21 mouse cellular contexts compared by ENCODE assay signal in the genomic region with DNA sequence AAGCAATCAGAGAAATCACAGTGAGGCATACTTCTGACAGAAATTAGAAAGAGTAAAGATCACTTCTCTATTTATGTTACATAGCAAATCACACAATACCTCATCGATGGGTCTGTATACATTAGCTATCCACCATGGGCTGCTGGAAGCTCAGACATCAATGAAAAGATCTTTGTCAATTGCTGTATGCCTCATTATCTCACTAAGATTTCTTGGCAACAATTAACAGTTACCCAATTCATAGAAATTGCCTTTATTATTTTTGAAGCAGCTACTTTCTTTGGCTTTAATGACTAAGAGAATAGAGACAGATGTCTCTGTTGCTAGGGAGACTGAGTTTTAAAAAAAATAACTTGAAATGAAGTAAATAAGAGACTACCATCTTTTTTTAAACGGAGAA.
DNase-seq lines count a peak whose midpoint lies in the region; ATAC-seq and TF ChIP-seq lines count a peak whose summit lies in the region.
"Had no signal": no experiment of that assay in that cellular context is flagged by ENCODE, and none has a peak within 500 bp of the region (broad histone marks: within the 10 kb centered on the region; RNA-seq: fewer than 3 reads in every experiment).

No protein-coding gene starts in this region.

- no peak for TF ChIP-seq CTCF in gastrocnemius, adult 2 months (IDR thresholded peaks at IDR 0.05)

- H3K27ac ChIP-seq in forebrain, embryonic 15.5 days (replicated peaks), result peak overlapping the region; percentile 20; the same call in 1 of the 2 replicates
- H3K27ac ChIP-seq in forebrain, embryonic 10.5 days, result no peak overlapping the region
- H3K27ac ChIP-seq in gastrocnemius, adult 2 months, result no peak overlapping the region
- H3K27ac ChIP-seq: embryonic facial prominence, embryonic 12.5 days; embryonic facial prominence, embryonic 15.5 days; hindbrain, embryonic 13.5 days; intestine, embryonic 15.5 days had no signal

- H3K36me3 ChIP-seq in forebrain, embryonic 15.5 days, result no peaks in the 10 kb centered on the region
- H3K36me3 ChIP-seq in forebrain, embryonic 10.5 days (replicated peaks), result no peaks in the 10 kb centered on the region
- H3K36me3 ChIP-seq: embryonic facial prominence, embryonic 12.5 days; embryonic facial prominence, embryonic 15.5 days; hindbrain, embryonic 13.5 days; intestine, embryonic 15.5 days had no signal

- no peak overlapping the region for H3K9ac ChIP-seq in forebrain, embryonic 15.5 days (replicated peaks)
- H3K9ac ChIP-seq: embryonic facial prominence, embryonic 12.5 days; embryonic facial prominence, embryonic 15.5 days; hindbrain, embryonic 13.5 days; intestine, embryonic 15.5 days had no signal

- H3K4me1 ChIP-seq in forebrain, embryonic 15.5 days, result peaks cover 16% of the 10 kb centered on the region
- H3K4me1 ChIP-seq in forebrain, embryonic 10.5 days, result no peaks in the 10 kb centered on the region
- H3K4me1 ChIP-seq: embryonic facial prominence, embryonic 12.5 days; embryonic facial prominence, embryonic 15.5 days; hindbrain, embryonic 13.5 days; intestine, embryonic 15.5 days had no signal

- H3K4me3 ChIP-seq in forebrain, embryonic 15.5 days, result no peak overlapping the region
- H3K4me3 ChIP-seq in forebrain, embryonic 10.5 days, result no peak overlapping the region
- H3K4me3 ChIP-seq in gastrocnemius, adult 2 months, result no peak overlapping the region
- H3K4me3 ChIP-seq: embryonic facial prominence, embryonic 12.5 days; embryonic facial prominence, embryonic 15.5 days; hindbrain, embryonic 13.5 days; intestine, embryonic 15.5 days had no signal

- 11% methylated on average over 2 of the region's 2 CpGs for WGBS in forebrain, embryonic 15.5 days
- WGBS in forebrain, embryonic 10.5 days, result 80% methylated on average over 2 of the region's 2 CpGs

- 0 out of 2 replicates have a peak, but pooled peaks cover 2% of the 10 kb centered on the region for H3K9me3 ChIP-seq in forebrain, embryonic 15.5 days
- no peaks in the 10 kb centered on the region for H3K9me3 ChIP-seq in forebrain, embryonic 10.5 days
- H3K9me3 ChIP-seq: embryonic facial prominence, embryonic 12.5 days; embryonic facial prominence, embryonic 15.5 days; hindbrain, embryonic 13.5 days; intestine, embryonic 15.5 days had no signal

- no peak for DNase-seq in forebrain, embryonic 10.5 days (ENCODE audit: extremely low spot score, low spot score)
- DNase-seq in retina, postnatal 1 day, result peak; percentile 5
- DNase-seq in retina, embryonic 14.5 days (ENCODE audit: low spot score), result no peak
- peak; percentile 32 for DNase-seq in telencephalon, adult 2 months (ENCODE audit: low read depth, low spot score)
- no peak for DNase-seq in gastrocnemius, adult 2 months
- DNase-seq: adrenal gland, adult 2 months; adrenal gland, postnatal 14 days; cerebellum, adult 18-20 months; cerebellum, adult 9-10 months; cerebellum, postnatal 25 days; gastrocnemius, postnatal 14 days; heart, adult 11 months; kidney, adult 11 months had no signal

- H3K4me2 ChIP-seq in forebrain, embryonic 15.5 days (replicated peaks), result no peak overlapping the region
- H3K4me2 ChIP-seq: embryonic facial prominence, embryonic 12.5 days; embryonic facial prominence, embryonic 15.5 days; heart, embryonic 11.5 days; hindbrain, embryonic 13.5 days; intestine, embryonic 15.5 days had no signal

- ATAC-seq in forebrain, embryonic 15.5 days (replicated peaks), result 0 out of 2 replicates have a peak, but pooled peaks have one; percentile 26
- ATAC-seq: CD4-positive, CD25-positive, alpha-beta regulatory T cell, adult 4 months; hindbrain, embryonic 16.5 days; intestine, embryonic 15.5 days had no signal

- H3K27me3 ChIP-seq in forebrain, embryonic 15.5 days, result no peaks in the 10 kb centered on the region
- no peaks in the 10 kb centered on the region for H3K27me3 ChIP-seq in forebrain, embryonic 10.5 days (ENCODE audit: poor library complexity, severe bottlenecking)
- H3K27me3 ChIP-seq: embryonic facial prominence, embryonic 12.5 days; embryonic facial prominence, embryonic 15.5 days; hindbrain, embryonic 13.5 days; intestine, embryonic 15.5 days had no signal

- intact Hi-C loops in gastrocnemius, adult 2 months (cut with DNase I), result no loop called here

Comparison
In these comparisons a context has a peak if more than half of its experiments do, and no peak if none do; other contexts are left out.
1. DNase-seq: peak in retina, postnatal 1 day (single experiment) and telencephalon, adult 2 months (single experiment); none in forebrain, embryonic 10.5 days (single experiment), retina, embryonic 14.5 days (single experiment) and gastrocnemius, adult 2 months (single experiment).